Mouse (Mus musculus): ENCODE data around the gene Pdss1. TPM values are rescaled to one million over a fixed set of nuclear protein-coding genes. Genes with fewer than 3 reads are reported as not detected.
A peak's percentile ranks its signal among the peaks of the same experiment; 100 is the strongest.
"Not testable (repeated sequence)": the region's sequence is repeated elsewhere in the genome, so short reads cannot be mapped to it uniquely, and the experiment has no call there.

The Pdss1 gene
- polyA plus RNA-seq, 1 experiment from 2014 or later, result 21.4 TPM

DNA sequence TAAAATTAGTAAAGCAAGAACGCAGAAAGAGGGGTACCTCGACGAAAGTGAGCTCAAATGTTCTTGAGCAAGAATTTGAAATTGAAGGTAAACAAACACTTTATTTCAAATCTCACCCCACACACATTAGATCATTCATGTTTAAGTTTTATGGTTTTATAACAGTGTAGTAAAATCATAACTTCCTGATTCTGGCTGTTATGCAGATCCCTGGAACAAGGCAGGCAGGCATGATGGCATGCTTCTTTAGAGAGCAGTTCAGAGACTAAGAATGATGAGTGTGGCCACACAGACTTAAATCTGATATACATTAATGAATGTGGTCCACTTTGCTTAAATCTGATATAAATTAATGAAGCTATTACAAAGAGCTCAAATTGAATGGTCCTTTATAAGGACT lies 18.7 kb upstream of the Pdss1 start:
- ATAC-seq, result no peak
- H3K27me3 ChIP-seq (replicated peaks; ENCODE audit: control insufficient read depth, insufficient read depth, low read length), result no peaks in the 10 kb centered on the region
- WGBS, result 91% methylated on average over 3 of the region's 3 CpGs

DNA sequence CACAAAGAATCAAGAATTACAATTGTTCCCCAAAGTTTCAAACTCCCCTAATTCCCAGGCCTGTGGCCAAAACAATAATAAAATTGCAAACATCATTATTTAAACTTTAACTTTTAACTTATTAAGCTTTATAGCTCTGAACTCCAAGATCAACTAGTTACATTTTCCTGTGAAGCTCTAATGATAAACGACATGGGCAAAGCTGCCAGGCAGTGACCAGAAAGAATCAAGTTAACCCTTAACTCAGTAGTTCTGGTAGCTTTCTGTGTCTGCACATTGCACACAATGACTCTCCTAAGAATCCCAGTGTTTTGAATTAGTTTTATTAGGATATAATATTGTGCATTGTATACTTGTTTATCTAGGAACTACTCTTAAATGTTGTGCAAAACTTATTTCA lies 16.5 kb upstream of the Pdss1 start:
- H3K9ac ChIP-seq (ENCODE audit: low read length), result no peak overlapping the region
- no peaks in the 10 kb centered on the region for H3K4me1 ChIP-seq (ENCODE audit: control insufficient read depth, insufficient read depth, low read length)
- ATAC-seq (no peak), DNase-seq (ENCODE audit: low spot score) (no peak)
- H3K27me3 ChIP-seq (replicated peaks; ENCODE audit: control insufficient read depth, insufficient read depth, low read length), result no peaks in the 10 kb centered on the region
- H3K4me2 ChIP-seq (ENCODE audit: low read length), result no peak overlapping the region
- H3K4me3 ChIP-seq (ENCODE audit: low read depth, low read length), result no peak overlapping the region
- H3K36me3 ChIP-seq (ENCODE audit: control insufficient read depth, insufficient read depth, low read length), result no peaks in the 10 kb centered on the region
- WGBS, result 58% methylated on average over 1 of the region's 1 CpGs
- H3K27ac ChIP-seq (ENCODE audit: low read depth, low read length), result no peak overlapping the region
- no peaks in the 10 kb centered on the region for H3K9me3 ChIP-seq (replicated peaks; ENCODE audit: control insufficient read depth, low read length)

More for the DNA sequence above, 18.7 kb upstream of the Pdss1 start:
- DNase-seq (ENCODE audit: low spot score), result no peak
- Histone ChIP-seq H3K4me2 (ENCODE audit: low read length) (no peak overlapping the region), H3K4me1 (ENCODE audit: control insufficient read depth, insufficient read depth, low read length) (no peaks in the 10 kb centered on the region), H3K9ac (ENCODE audit: low read length) (no peak overlapping the region), H3K36me3 (ENCODE audit: control insufficient read depth, insufficient read depth, low read length) (no peaks in the 10 kb centered on the region), H3K9me3 (replicated peaks; ENCODE audit: control insufficient read depth, low read length) (no peaks in the 10 kb centered on the region), H3K27ac (ENCODE audit: low read depth, low read length) (no peak overlapping the region), H3K4me3 (ENCODE audit: low read depth, low read length) (no peak overlapping the region)

DNA sequence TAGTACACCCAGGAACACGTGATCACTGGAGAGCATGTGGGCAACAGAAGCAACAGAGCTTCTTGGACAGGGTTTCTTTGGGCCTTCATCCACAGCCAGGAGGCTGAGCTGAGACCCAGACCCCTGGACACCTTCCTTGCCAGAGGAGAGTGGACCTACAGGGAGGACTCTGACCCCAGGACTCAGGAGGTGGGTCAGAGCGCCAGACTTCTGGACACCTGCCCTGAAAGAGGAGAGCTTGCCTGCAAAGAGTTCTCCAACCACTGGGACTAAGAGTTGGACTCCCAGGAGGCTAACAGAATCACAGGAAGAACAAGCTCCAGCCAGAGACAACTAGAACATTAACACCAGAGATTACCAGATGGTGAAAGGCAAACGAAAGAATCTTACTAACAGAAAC lies 14.6 kb upstream of the Pdss1 start:
- H3K9me3 ChIP-seq (replicated peaks; ENCODE audit: control insufficient read depth, low read length); DNase-seq (ENCODE audit: low spot score); H3K27ac ChIP-seq (ENCODE audit: low read depth, low read length); H3K4me3 ChIP-seq (ENCODE audit: low read depth, low read length); H3K9ac ChIP-seq (ENCODE audit: low read length); H3K36me3 ChIP-seq (ENCODE audit: control insufficient read depth, insufficient read depth, low read length); H3K4me1 ChIP-seq (ENCODE audit: control insufficient read depth, insufficient read depth, low read length); ATAC-seq; H3K27me3 ChIP-seq (replicated peaks; ENCODE audit: control insufficient read depth, insufficient read depth, low read length); H3K4me2 ChIP-seq (ENCODE audit: low read length): not testable (repeated sequence)
- WGBS, result 87% methylated on average over 3 of the region's 3 CpGs

DNA sequence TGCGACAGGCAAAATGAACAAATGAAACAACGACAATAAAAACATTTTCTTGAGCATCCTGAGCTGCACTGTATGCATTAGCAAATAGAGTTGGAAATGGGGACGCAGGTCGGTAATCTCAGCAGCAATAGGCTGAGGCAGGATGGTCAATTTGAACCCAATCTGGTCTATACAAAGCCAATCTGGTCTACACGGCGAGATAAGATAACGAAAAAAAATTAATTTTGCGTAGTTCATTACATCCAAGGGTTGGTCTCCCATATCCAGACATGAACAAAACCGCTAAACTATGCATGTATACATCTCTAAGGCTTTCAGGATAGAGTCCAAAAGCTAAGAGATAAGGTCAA lies 415 bp upstream of the Pdss1 start:
- no peaks in the 10 kb centered on the region for H3K9me3 ChIP-seq (replicated peaks; ENCODE audit: control insufficient read depth, low read length)
- ATAC-seq (peak; percentile 10; the same call in 1 of the 2 replicates), DNase-seq (ENCODE audit: low spot score) (no peak)
- peak overlapping the region; percentile 88 for H3K4me3 ChIP-seq (ENCODE audit: low read depth, low read length)
- H3K27me3 ChIP-seq (replicated peaks; ENCODE audit: control insufficient read depth, insufficient read depth, low read length), result no peaks in the 10 kb centered on the region
- WGBS, result 29% methylated on average over 9 of the region's 9 CpGs
- H3K4me1 ChIP-seq (ENCODE audit: control insufficient read depth, insufficient read depth, low read length), result no peaks in the 10 kb centered on the region
- peak overlapping the region; percentile 81 for H3K9ac ChIP-seq (ENCODE audit: low read length)
- H3K4me2 ChIP-seq (ENCODE audit: low read length), result peak overlapping the region; percentile 86
- no peaks in the 10 kb centered on the region for H3K36me3 ChIP-seq (ENCODE audit: control insufficient read depth, insufficient read depth, low read length)
- H3K27ac ChIP-seq (ENCODE audit: low read depth, low read length), result peak overlapping the region; percentile 84

DNA sequence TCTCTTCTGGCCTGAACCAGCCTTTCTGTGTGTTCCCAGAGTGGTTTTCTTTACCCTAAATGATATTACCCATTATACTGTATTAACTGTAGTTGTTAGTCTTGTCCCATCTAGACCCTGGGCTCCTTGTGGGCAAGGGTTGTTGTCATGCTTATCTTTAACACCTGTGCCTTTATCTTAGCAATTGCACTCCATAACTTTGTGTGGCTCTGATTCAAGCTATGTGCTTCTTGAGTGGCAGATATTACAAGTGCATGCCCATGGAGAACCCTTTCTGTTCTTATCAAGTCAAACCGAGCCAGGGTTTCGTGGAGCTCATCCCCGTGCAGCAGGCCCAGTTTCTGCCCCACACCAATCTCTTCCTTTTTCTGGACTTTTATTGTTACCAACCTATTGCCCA lies 8.6 kb downstream of the Pdss1 start:
- H3K4me1 ChIP-seq (ENCODE audit: control insufficient read depth, insufficient read depth, low read length), result no peaks in the 10 kb centered on the region
- WGBS, result 99% methylated on average over 3 of the region's 3 CpGs
- H3K27me3 ChIP-seq (replicated peaks; ENCODE audit: control insufficient read depth, insufficient read depth, low read length), result no peaks in the 10 kb centered on the region
- no peaks in the 10 kb centered on the region for H3K9me3 ChIP-seq (replicated peaks; ENCODE audit: control insufficient read depth, low read length)
- ATAC-seq (no peak), DNase-seq (ENCODE audit: low spot score) (no peak)
- no peak overlapping the region for H3K27ac ChIP-seq (ENCODE audit: low read depth, low read length)
- no peak overlapping the region for H3K4me2 ChIP-seq (ENCODE audit: low read length)
- H3K4me3 ChIP-seq (ENCODE audit: low read depth, low read length), result no peak overlapping the region
- no peak overlapping the region for H3K9ac ChIP-seq (ENCODE audit: low read length)
- H3K36me3 ChIP-seq (ENCODE audit: control insufficient read depth, insufficient read depth, low read length), result peaks cover 53% of the 10 kb centered on the region

DNA sequence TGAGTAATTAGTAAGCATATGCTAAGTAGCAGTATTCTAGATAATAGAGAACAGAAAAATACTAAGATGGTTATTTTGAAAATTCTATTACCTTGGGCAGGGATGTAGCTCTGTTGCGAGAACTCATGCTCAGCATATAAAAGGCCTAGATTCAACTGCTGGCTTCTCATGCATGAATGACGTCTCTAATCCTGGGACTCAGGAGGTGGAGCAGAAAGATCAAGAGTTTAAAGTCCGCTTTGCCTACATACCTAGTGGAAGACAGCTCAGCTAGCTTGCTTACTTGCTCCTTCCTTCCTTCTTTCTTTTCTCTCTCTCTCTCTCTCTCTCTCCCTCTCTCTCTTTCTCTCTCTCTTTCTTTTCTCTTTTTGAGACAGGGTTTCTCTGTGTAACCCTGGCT lies 19.1 kb downstream of the Pdss1 start:
- no peak overlapping the region for H3K27ac ChIP-seq (ENCODE audit: low read depth, low read length)
- peaks cover 49% of the 10 kb centered on the region for H3K36me3 ChIP-seq (ENCODE audit: control insufficient read depth, insufficient read depth, low read length)
- H3K4me1 ChIP-seq (ENCODE audit: control insufficient read depth, insufficient read depth, low read length), result no peaks in the 10 kb centered on the region
- H3K9me3 ChIP-seq (replicated peaks; ENCODE audit: control insufficient read depth, low read length), result no peaks in the 10 kb centered on the region
- ATAC-seq (no peak), DNase-seq (ENCODE audit: low spot score) (no peak)
- no peaks in the 10 kb centered on the region for H3K27me3 ChIP-seq (replicated peaks; ENCODE audit: control insufficient read depth, insufficient read depth, low read length)
- 68% methylated on average over 3 of the region's 3 CpGs for WGBS
- no peak overlapping the region for H3K4me3 ChIP-seq (ENCODE audit: low read depth, low read length)
- H3K4me2 ChIP-seq (ENCODE audit: low read length), result no peak overlapping the region
- no peak overlapping the region for H3K9ac ChIP-seq (ENCODE audit: low read length)

DNA sequence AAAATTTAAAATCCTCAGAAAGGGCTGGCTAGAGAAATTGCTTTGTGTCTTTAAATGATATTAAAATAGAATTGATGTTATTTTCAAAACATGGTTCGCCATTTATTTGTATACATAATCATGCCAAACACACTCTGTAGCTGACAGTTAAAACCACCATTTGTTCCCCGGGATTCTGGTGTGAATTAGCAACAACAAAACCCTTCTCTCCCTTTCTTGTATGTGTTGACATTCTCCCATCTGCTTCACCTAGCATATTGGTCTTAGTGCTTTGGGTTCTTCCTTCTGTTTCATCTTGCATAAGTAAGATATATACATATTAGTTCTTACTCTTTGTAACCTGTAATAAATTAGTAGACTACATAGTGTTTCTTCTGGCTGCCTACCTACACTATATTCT lies 23.3 kb downstream of the Pdss1 start:
- no peak overlapping the region for H3K27ac ChIP-seq (ENCODE audit: low read depth, low read length)
- H3K4me1 ChIP-seq (ENCODE audit: control insufficient read depth, insufficient read depth, low read length), result no peaks in the 10 kb centered on the region
- H3K4me2 ChIP-seq (ENCODE audit: low read length), result no peak overlapping the region
- 83% methylated on average over 2 of the region's 2 CpGs for WGBS
- no peaks in the 10 kb centered on the region for H3K27me3 ChIP-seq (replicated peaks; ENCODE audit: control insufficient read depth, insufficient read depth, low read length)
- DNase-seq (ENCODE audit: low spot score) (peak; percentile 39), ATAC-seq (peak; percentile 42; the same call in 1 of the 2 replicates)
- peaks cover 42% of the 10 kb centered on the region for H3K36me3 ChIP-seq (ENCODE audit: control insufficient read depth, insufficient read depth, low read length)
- no peaks in the 10 kb centered on the region for H3K9me3 ChIP-seq (replicated peaks; ENCODE audit: control insufficient read depth, low read length)
- no peak overlapping the region for H3K4me3 ChIP-seq (ENCODE audit: low read depth, low read length)
- H3K9ac ChIP-seq (ENCODE audit: low read length), result no peak overlapping the region

DNA sequence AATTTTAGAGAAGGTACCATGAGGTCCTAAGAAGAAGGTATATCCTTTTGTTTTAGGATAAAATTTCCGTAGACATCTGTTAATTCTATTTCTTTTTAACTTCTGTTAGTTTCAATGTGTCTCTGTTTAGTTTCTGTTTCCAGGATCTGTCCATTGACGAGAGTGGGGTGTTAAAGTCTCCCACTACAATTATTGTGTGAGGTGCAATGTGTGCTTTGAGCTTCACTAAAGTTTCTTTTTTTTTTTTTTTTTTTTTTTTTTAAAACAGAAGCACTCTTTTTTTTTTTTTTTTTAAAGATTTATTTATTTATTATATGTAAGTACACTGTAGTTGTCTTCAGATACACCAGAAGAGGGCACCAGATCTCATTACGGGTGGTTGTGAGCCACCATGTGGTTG lies 30.6 kb downstream of the Pdss1 start:
- H3K27ac ChIP-seq (ENCODE audit: low read depth, low read length); H3K4me1 ChIP-seq (ENCODE audit: control insufficient read depth, insufficient read depth, low read length); DNase-seq (ENCODE audit: low spot score); H3K27me3 ChIP-seq (replicated peaks; ENCODE audit: control insufficient read depth, insufficient read depth, low read length); ATAC-seq; H3K9me3 ChIP-seq (replicated peaks; ENCODE audit: control insufficient read depth, low read length); H3K9ac ChIP-seq (ENCODE audit: low read length); H3K4me3 ChIP-seq (ENCODE audit: low read depth, low read length); H3K4me2 ChIP-seq (ENCODE audit: low read length): not testable (repeated sequence)
- H3K36me3 ChIP-seq (ENCODE audit: control insufficient read depth, insufficient read depth, low read length), result peaks cover 23% of the 10 kb centered on the region
- WGBS, result 93% methylated on average over 2 of the region's 3 CpGs

DNA sequence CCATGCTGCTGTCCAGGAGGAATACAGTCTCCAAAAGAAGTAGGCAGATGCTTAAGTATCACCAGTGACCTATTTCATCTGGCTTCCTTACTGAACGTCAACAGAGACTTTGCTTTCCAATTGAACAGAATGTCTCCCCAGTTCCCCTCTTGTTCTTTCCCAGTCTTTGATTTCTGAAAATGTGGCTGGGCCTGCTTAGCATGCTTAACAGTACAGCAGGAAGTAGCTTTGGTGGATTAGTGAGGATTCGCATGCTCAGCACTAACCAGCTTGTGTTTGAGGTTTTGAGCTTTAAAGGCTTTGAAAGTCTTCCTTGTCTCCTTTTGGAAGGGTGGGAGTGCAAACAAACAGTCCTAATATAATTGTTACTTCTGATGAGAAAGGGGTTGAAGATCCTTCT lies 32.9 kb downstream of the Pdss1 start:
- Histone ChIP-seq H3K36me3 (ENCODE audit: control insufficient read depth, insufficient read depth, low read length) (peaks cover 25% of the 10 kb centered on the region), H3K4me1 (ENCODE audit: control insufficient read depth, insufficient read depth, low read length) (no peaks in the 10 kb centered on the region), H3K4me3 (ENCODE audit: low read depth, low read length) (no peak overlapping the region), H3K27ac (ENCODE audit: low read depth, low read length) (no peak overlapping the region), H3K4me2 (ENCODE audit: low read length) (no peak overlapping the region), H3K9ac (ENCODE audit: low read length) (no peak overlapping the region), H3K9me3 (replicated peaks; ENCODE audit: control insufficient read depth, low read length) (no peaks in the 10 kb centered on the region), H3K27me3 (replicated peaks; ENCODE audit: control insufficient read depth, insufficient read depth, low read length) (no peaks in the 10 kb centered on the region)
- DNase-seq (ENCODE audit: low spot score) (no peak), ATAC-seq (no peak)
- WGBS, result 71% methylated on average over 2 of the region's 2 CpGs

Measured in forebrain, embryonic 14.5 days (tissue).